Mouse (Mus musculus): Measurements from ENCODE around the gene Arhgef19. TPM values are rescaled to one million over a fixed set of nuclear protein-coding genes. Genes with fewer than 3 reads are reported as not detected.

Gene Arhgef19
- polyA plus RNA-seq, 1 experiment from 2014 or later, result 1.5 TPM

- Histone ChIP-seq H3K4me1 (replicated peaks; ENCODE audit: control insufficient read depth, insufficient read depth, low read length) (0 out of 2 replicates have a peak, but pooled peaks cover 2% of the 10 kb centered on the region), H3K9ac (ENCODE audit: low read length) (peak overlapping the region; percentile 28; the same call in 1 of the 2 replicates), H3K27ac (ENCODE audit: low read depth, low read length) (no peak overlapping the region), H3K9me3 (ENCODE audit: control insufficient read depth, low read length) (no peaks in the 10 kb centered on the region), H3K4me3 (ENCODE audit: low read depth, low read length) (no peak overlapping the region), H3K27me3 (ENCODE audit: control insufficient read depth, insufficient read depth, low read length) (no peaks in the 10 kb centered on the region), H3K4me2 (ENCODE audit: low read depth, low read length, severe bottlenecking) (peak overlapping the region; percentile 24; the same call in 1 of the 2 replicates), H3K36me3 (ENCODE audit: control insufficient read depth, insufficient read depth, low read length) (no peaks in the 10 kb centered on the region)
- WGBS, result 16% methylated on average over 14 of the region's 14 CpGs
- no peak for DNase-seq (ENCODE audit: low spot score)
- 0 out of 2 replicates have a peak, but pooled peaks have one; percentile 4 for ATAC-seq (replicated peaks; ENCODE audit: low FRiP score)
Observed at GRCm38 (mm10) chr4:141272878-141273277, 33.6 kb downstream of the Arhgef19 start.

DNA sequence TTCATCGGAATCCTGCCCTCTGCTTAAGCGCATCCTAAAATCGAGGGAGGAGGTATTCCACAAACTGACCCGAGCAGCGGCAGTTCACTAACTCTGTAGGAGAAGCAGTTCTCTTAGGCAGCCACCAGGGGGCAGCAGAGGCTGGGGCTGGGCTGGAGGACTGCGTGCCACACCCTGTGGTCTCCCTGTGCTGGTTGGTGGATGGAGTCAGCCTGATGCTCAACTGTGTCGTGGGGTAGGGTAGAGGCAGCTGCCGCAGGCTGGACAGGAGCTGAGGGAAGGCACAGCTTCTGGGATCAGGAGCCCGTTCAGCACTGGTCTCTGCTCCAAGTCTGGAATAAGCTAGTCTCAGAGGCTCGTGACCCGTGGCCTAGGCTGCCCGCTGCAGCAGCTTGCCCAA lies 34.0 kb downstream of the Arhgef19 start:
- H3K9ac ChIP-seq (ENCODE audit: low read length), result peak overlapping the region; percentile 28; the same call in 1 of the 2 replicates
- 0 out of 2 replicates have a peak, but pooled peaks cover 2% of the 10 kb centered on the region for H3K4me1 ChIP-seq (replicated peaks; ENCODE audit: control insufficient read depth, insufficient read depth, low read length)
- WGBS, result 18% methylated on average over 12 of the region's 12 CpGs
- no peaks in the 10 kb centered on the region for H3K36me3 ChIP-seq (ENCODE audit: control insufficient read depth, insufficient read depth, low read length)
- H3K4me3 ChIP-seq (ENCODE audit: low read depth, low read length), result no peak overlapping the region
- H3K27me3 ChIP-seq (ENCODE audit: control insufficient read depth, insufficient read depth, low read length), result no peaks in the 10 kb centered on the region
- no peak overlapping the region for H3K27ac ChIP-seq (ENCODE audit: low read depth, low read length)
- DNase-seq (ENCODE audit: low spot score), result peak; percentile 95
- ATAC-seq (replicated peaks; ENCODE audit: low FRiP score), result peak; percentile 84
- H3K9me3 ChIP-seq (ENCODE audit: control insufficient read depth, low read length), result no peaks in the 10 kb centered on the region
- H3K4me2 ChIP-seq (ENCODE audit: low read depth, low read length, severe bottlenecking), result peak overlapping the region; percentile 24; the same call in 1 of the 2 replicates

DNA sequence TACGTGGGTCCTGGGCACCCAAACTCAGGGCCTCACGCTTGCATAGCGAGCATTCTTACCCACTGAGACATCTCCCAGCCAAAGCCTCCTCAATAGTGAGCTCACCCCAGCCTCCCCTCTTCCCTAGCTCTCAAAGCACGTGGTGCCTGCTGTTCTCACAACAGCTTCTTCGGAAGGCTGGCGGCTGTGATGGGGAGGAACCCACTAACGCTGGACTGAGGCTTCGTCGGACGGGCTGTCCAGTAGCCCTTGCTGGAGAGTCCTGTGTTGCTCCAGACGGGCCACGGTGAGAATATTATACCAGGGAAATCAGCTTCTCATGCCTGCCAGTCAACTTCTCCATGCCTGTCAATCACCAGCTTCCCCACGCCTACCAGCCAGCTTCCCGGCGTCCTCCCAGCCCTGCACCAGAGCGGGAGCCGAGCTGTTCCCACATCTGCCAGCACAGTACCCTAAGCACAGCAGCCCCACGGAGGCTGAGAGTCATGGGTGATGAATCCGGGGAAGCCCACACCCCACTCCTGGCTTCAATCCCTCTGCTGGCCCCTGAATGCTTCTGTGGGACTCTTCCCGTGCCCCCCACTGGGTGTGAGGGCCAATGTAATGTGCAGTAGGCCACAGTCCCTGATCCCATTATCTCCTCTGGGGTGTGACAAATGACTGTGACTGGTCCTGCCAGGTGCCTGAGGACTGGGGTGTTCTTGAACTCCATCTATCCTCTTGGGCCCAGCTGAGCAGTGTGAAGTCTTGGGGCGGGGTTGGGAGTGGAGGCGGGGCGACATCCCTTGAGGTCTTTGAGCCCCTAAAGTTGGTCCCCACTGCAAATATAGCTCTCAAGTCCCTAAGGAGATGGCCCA lies 35.4 kb downstream of the Arhgef19 start:
- DNase-seq (ENCODE audit: low spot score) (no peak), ATAC-seq (replicated peaks; ENCODE audit: low FRiP score) (0 out of 2 replicates have a peak, but pooled peaks have one; percentile 26)
- no peak overlapping the region for H3K27ac ChIP-seq (ENCODE audit: low read depth, low read length)
- H3K9ac ChIP-seq (ENCODE audit: low read length), result no peak overlapping the region
- H3K27me3 ChIP-seq (ENCODE audit: control insufficient read depth, insufficient read depth, low read length), result no peaks in the 10 kb centered on the region
- H3K4me1 ChIP-seq (replicated peaks; ENCODE audit: control insufficient read depth, insufficient read depth, low read length), result peaks cover 5% of the 10 kb centered on the region; the same call in 1 of the 2 replicates
- no peaks in the 10 kb centered on the region for H3K36me3 ChIP-seq (ENCODE audit: control insufficient read depth, insufficient read depth, low read length)
- H3K9me3 ChIP-seq (ENCODE audit: control insufficient read depth, low read length), result no peaks in the 10 kb centered on the region
- 47% methylated on average over 23 of the region's 23 CpGs for WGBS
- H3K4me2 ChIP-seq (ENCODE audit: low read depth, low read length, severe bottlenecking), result no peak overlapping the region
- H3K4me3 ChIP-seq (ENCODE audit: low read depth, low read length), result no peak overlapping the region

GRCm38 (mm10) chr4:141277157-141277556 lies 37.9 kb downstream of the Arhgef19 start:
- no peak for DNase-seq (ENCODE audit: low spot score)
- 86% methylated on average over 8 of the region's 8 CpGs for WGBS
- Histone ChIP-seq H3K36me3 (ENCODE audit: control insufficient read depth, insufficient read depth, low read length) (no peaks in the 10 kb centered on the region), H3K27ac (ENCODE audit: low read depth, low read length) (no peak overlapping the region), H3K4me1 (replicated peaks; ENCODE audit: control insufficient read depth, insufficient read depth, low read length) (peaks cover 5% of the 10 kb centered on the region; the same call in 1 of the 2 replicates), H3K9ac (ENCODE audit: low read length) (no peak overlapping the region), H3K27me3 (ENCODE audit: control insufficient read depth, insufficient read depth, low read length) (no peaks in the 10 kb centered on the region), H3K4me2 (ENCODE audit: low read depth, low read length, severe bottlenecking) (no peak overlapping the region), H3K9me3 (ENCODE audit: control insufficient read depth, low read length) (no peaks in the 10 kb centered on the region), H3K4me3 (ENCODE audit: low read depth, low read length) (no peak overlapping the region)
- ATAC-seq (replicated peaks; ENCODE audit: low FRiP score), result no peak

DNA sequence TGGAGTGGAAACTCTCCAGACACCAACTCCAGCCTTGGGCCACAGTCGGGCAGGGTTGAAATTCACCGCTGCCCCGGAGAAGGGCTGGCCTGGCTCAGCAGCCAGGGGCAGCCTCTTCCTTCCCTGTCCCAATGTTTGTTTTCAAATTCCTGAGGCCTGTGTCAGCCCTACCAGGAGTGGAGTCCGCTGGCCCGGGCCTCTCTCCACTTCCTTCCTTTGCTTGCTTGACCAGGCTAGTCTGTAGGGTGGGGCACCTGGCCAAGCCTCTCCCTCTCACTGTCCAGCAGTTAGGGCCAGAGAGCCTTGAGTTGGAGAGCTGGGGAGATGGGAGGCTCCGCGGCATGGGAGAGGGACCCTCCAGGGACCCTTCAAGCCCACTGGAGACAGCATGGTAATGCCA lies 38.9 kb downstream of the Arhgef19 start:
- ATAC-seq (replicated peaks; ENCODE audit: low FRiP score) (no peak), DNase-seq (ENCODE audit: low spot score) (no peak)
- Histone ChIP-seq H3K27ac (ENCODE audit: low read depth, low read length) (no peak overlapping the region), H3K27me3 (ENCODE audit: control insufficient read depth, insufficient read depth, low read length) (no peaks in the 10 kb centered on the region), H3K4me1 (replicated peaks; ENCODE audit: control insufficient read depth, insufficient read depth, low read length) (peaks cover 2% of the 10 kb centered on the region; the same call in 1 of the 2 replicates), H3K9me3 (ENCODE audit: control insufficient read depth, low read length) (no peaks in the 10 kb centered on the region), H3K4me3 (ENCODE audit: low read depth, low read length) (no peak overlapping the region), H3K9ac (ENCODE audit: low read length) (no peak overlapping the region), H3K36me3 (ENCODE audit: control insufficient read depth, insufficient read depth, low read length) (no peaks in the 10 kb centered on the region), H3K4me2 (ENCODE audit: low read depth, low read length, severe bottlenecking) (no peak overlapping the region)
- 77% methylated on average over 7 of the region's 7 CpGs for WGBS

DNA sequence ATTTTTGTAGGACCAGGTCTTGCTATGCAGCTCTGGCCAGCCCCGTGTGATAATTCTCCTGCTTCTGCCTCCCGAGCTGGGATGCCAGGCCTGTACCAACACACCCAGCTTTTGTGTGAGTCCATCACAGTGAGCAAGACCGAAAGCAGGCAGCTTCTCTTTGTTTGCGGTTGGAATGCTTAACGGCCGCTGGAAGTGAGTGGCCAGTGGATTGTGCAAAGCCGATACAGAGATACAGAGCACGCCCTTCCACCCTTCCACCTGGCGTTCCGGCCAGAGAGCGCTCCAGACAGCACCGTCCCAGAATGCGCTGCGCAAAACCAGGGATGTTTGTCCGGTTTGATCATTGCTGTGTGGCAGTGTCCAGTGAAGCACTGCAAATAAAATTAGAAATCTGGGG lies 40.0 kb downstream of the Arhgef19 start:
- peaks cover 2% of the 10 kb centered on the region; the same call in 1 of the 2 replicates for H3K4me1 ChIP-seq (replicated peaks; ENCODE audit: control insufficient read depth, insufficient read depth, low read length)
- DNase-seq (ENCODE audit: low spot score), result no peak

GRCm38 (mm10) chr4:141279783-141280182 lies 40.5 kb downstream of the Arhgef19 start:
- H3K4me1 ChIP-seq (replicated peaks; ENCODE audit: control insufficient read depth, insufficient read depth, low read length), result peaks cover 2% of the 10 kb centered on the region; the same call in 1 of the 2 replicates
- H3K36me3 ChIP-seq (ENCODE audit: control insufficient read depth, insufficient read depth, low read length), result no peaks in the 10 kb centered on the region

More for the DNA sequence above, 40.0 kb downstream of the Arhgef19 start:
- no peaks in the 10 kb centered on the region for H3K27me3 ChIP-seq (ENCODE audit: control insufficient read depth, insufficient read depth, low read length)
- no peak overlapping the region; the same call in 1 of the 2 replicates for H3K9ac ChIP-seq (ENCODE audit: low read length)
- no peaks in the 10 kb centered on the region for H3K9me3 ChIP-seq (ENCODE audit: control insufficient read depth, low read length)
- H3K36me3 ChIP-seq (ENCODE audit: control insufficient read depth, insufficient read depth, low read length), result no peaks in the 10 kb centered on the region
- no peak overlapping the region for H3K4me2 ChIP-seq (ENCODE audit: low read depth, low read length, severe bottlenecking)
- no peak for ATAC-seq (replicated peaks; ENCODE audit: low FRiP score)
- 61% methylated on average over 15 of the region's 15 CpGs for WGBS
- no peak overlapping the region for H3K4me3 ChIP-seq (ENCODE audit: low read depth, low read length)
- H3K27ac ChIP-seq (ENCODE audit: low read depth, low read length), result no peak overlapping the region

DNA sequence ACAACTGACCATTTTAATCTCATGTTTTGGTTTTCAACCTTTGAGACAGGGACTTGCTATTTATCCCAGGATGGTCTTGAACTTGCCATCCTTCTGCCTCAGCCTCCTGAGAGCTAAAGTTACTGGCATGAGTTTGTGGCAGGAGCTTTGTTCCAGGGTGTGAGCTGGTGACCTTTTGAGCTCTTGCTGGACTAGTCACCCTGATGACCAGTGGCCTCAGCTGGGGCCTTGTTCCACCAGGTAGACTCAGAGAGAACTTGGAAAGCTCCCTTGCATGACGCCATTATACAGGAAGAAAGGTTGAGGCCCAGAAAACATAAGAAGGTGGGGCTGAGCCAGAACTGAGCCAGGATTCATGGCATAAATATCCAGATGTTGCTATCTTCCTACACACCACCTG lies 41.2 kb downstream of the Arhgef19 start:
- Histone ChIP-seq H3K9me3 (ENCODE audit: control insufficient read depth, low read length) (no peaks in the 10 kb centered on the region), H3K9ac (ENCODE audit: low read length) (no peak overlapping the region), H3K27me3 (ENCODE audit: control insufficient read depth, insufficient read depth, low read length) (no peaks in the 10 kb centered on the region), H3K4me2 (ENCODE audit: low read depth, low read length, severe bottlenecking) (no peak overlapping the region), H3K27ac (ENCODE audit: low read depth, low read length) (no peak overlapping the region), H3K4me3 (ENCODE audit: low read depth, low read length) (no peak overlapping the region), H3K4me1 (replicated peaks; ENCODE audit: control insufficient read depth, insufficient read depth, low read length) (peaks cover 2% of the 10 kb centered on the region; the same call in 1 of the 2 replicates), H3K36me3 (ENCODE audit: control insufficient read depth, insufficient read depth, low read length) (no peaks in the 10 kb centered on the region)
- ATAC-seq (replicated peaks; ENCODE audit: low FRiP score) (no peak), DNase-seq (ENCODE audit: low spot score) (no peak)
- 94% methylated on average over 1 of the region's 1 CpGs for WGBS

More at GRCm38 (mm10) chr4:141279783-141280182, 40.5 kb downstream of the Arhgef19 start:
- H3K27me3 ChIP-seq (ENCODE audit: control insufficient read depth, insufficient read depth, low read length), result no peaks in the 10 kb centered on the region
- no peak overlapping the region for H3K27ac ChIP-seq (ENCODE audit: low read depth, low read length)
- DNase-seq (ENCODE audit: low spot score) (no peak), ATAC-seq (replicated peaks; ENCODE audit: low FRiP score) (no peak)
- H3K9me3 ChIP-seq (ENCODE audit: control insufficient read depth, low read length), result no peaks in the 10 kb centered on the region
- no peak overlapping the region for H3K4me2 ChIP-seq (ENCODE audit: low read depth, low read length, severe bottlenecking)
- H3K4me3 ChIP-seq (ENCODE audit: low read depth, low read length), result no peak overlapping the region
- WGBS, result 95% methylated on average over 6 of the region's 6 CpGs
- no peak overlapping the region for H3K9ac ChIP-seq (ENCODE audit: low read length)
